Mouse (Mus musculus) cortical plate, adult 2 months (tissue): ENCODE measurements at regions not wholly inside any gene's neighbourhood (a gene's known extent, or its start where the extent isn't known, plus 50 kb on each side); places are given as distances from the start of the nearest gene placed in this dataset.

Experiments used
- CTCF ChIP-seq: fragments of 200-500 bp; IDR thresholded peaks from 2 replicates; pipeline ENCODE4 v1.5.1; 2011; ENCODE audit warnings: mild to moderate bottlenecking, control low read depth, low read length; ENCODE audit not compliant: insufficient read depth; ENCODE audit errors: extremely low read depth
- POLR2A ChIP-seq: fragments of 200-500 bp; IDR thresholded peaks from 2 replicates; pipeline ENCODE4 v1.6.1; 2011; ENCODE audit warnings: mild to moderate bottlenecking, low read length, control low read depth; ENCODE audit not compliant: insufficient read depth; ENCODE audit errors: extremely low read depth

DNA sequence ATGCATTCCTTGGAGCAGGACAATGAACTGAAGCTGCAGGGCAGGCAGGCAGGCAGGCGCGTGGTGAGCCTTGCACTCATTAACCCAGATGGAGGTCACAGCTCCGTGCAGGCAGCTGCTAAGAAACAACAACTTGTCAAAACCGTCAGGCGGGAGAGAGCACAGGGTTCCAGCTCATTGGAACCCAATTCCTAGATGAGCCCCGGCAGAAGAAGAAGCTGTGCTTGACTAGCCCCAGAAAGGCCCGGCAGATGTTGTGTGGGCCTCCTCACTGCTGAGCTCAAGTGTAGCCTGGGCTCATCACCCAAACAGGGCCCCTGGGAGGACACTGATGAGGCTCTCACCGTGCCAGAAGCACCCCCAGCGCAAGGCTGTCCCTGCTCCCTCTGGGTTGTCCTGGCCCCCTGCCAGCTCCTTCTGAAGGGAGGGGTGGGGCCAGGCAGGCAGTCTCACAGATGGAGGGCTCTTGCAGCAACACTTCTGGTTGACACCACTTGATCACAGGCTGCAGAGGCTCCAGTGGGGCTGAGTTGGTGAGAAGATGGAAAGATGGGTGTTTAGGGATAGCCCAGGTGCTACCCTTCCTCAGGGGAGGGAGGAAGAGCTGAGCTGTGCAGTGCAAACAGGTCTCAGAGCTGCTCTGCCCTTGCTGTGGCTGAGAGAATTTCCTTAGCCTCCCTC is 58.8 kb upstream of the Maf start:
- TF ChIP-seq POLR2A, result no peak
- TF ChIP-seq CTCF, result no peak
